Mouse (Mus musculus): ENCODE results near the gene Ccs. TPM values are rescaled to one million over a fixed set of nuclear protein-coding genes. Genes with fewer than 3 reads are reported as not detected.
"Not testable (repeated sequence)": the region's sequence is repeated elsewhere in the genome, so short reads cannot be mapped to it uniquely, and the experiment has no call there.

Ccs gene
- polyA plus RNA-seq, 1 experiment from 2014 or later, result 41.4 TPM

GRCm38 (mm10) chr19:4817182-4817835 lies 21.8 kb downstream of the Ccs start:
- no peak overlapping the region for H3K27ac ChIP-seq
- H3K4me3 ChIP-seq (replicated peaks; ENCODE audit: low read length), result no peak overlapping the region
- H3K9ac ChIP-seq, result no peak overlapping the region
- H3K27me3 ChIP-seq (ENCODE audit: control insufficient read depth, insufficient read depth, low read length), result no peaks in the 10 kb centered on the region
- H3K9me3 ChIP-seq (ENCODE audit: control insufficient read depth, low read length), result no peaks in the 10 kb centered on the region
- no peaks in the 10 kb centered on the region for H3K36me3 ChIP-seq (replicated peaks; ENCODE audit: control insufficient read depth, insufficient read depth)
- H3K4me1 ChIP-seq (replicated peaks; ENCODE audit: control insufficient read depth, insufficient read depth, low read length), result peaks cover 1% of the 10 kb centered on the region; the same call in 1 of the 2 replicates
- no peak overlapping the region for H3K4me2 ChIP-seq (replicated peaks)
- ATAC-seq (ENCODE audit: low FRiP score), result no peak
- DNase-seq (ENCODE audit: low spot score), result no peak
- 70% methylated on average over 1 of the region's 1 CpGs for WGBS

GRCm38 (mm10) chr19:4813015-4813414 lies 26.1 kb downstream of the Ccs start:
- no peak overlapping the region for H3K4me2 ChIP-seq (replicated peaks)
- DNase-seq (ENCODE audit: low spot score) (no peak), ATAC-seq (ENCODE audit: low FRiP score) (no peak)
- H3K27ac ChIP-seq, result no peak overlapping the region
- no peaks in the 10 kb centered on the region for H3K27me3 ChIP-seq (ENCODE audit: control insufficient read depth, insufficient read depth, low read length)
- no peaks in the 10 kb centered on the region for H3K36me3 ChIP-seq (replicated peaks; ENCODE audit: control insufficient read depth, insufficient read depth)
- H3K4me3 ChIP-seq (replicated peaks; ENCODE audit: low read length), result no peak overlapping the region
- H3K9me3 ChIP-seq (ENCODE audit: control insufficient read depth, low read length), result no peaks in the 10 kb centered on the region
- no peak overlapping the region for H3K9ac ChIP-seq
- 89% methylated on average over 6 of the region's 6 CpGs for WGBS
- peaks cover 26% of the 10 kb centered on the region for H3K4me1 ChIP-seq (replicated peaks; ENCODE audit: control insufficient read depth, insufficient read depth, low read length)

- Histone ChIP-seq H3K4me3 (replicated peaks; ENCODE audit: low read length) (peak overlapping the region; percentile 79), H3K4me1 (replicated peaks; ENCODE audit: control insufficient read depth, insufficient read depth, low read length) (peaks cover 28% of the 10 kb centered on the region), H3K4me2 (replicated peaks) (peak overlapping the region; percentile 93), H3K9ac (peak overlapping the region; percentile 79), H3K27ac (peak overlapping the region; percentile 91; the same call in 1 of the 2 replicates)
- not testable (repeated sequence) for H3K36me3 ChIP-seq (replicated peaks; ENCODE audit: control insufficient read depth, insufficient read depth); H3K9me3 ChIP-seq (ENCODE audit: control insufficient read depth, low read length); DNase-seq (ENCODE audit: low spot score); ATAC-seq (ENCODE audit: low FRiP score); H3K27me3 ChIP-seq (ENCODE audit: control insufficient read depth, insufficient read depth, low read length)
- 81% methylated on average over 8 of the region's 8 CpGs for WGBS
Measured at GRCm38 (mm10) chr19:4812334-4812949, 26.7 kb downstream of the Ccs start.

GRCm38 (mm10) chr19:4811909-4812242 lies 27.3 kb downstream of the Ccs start:
- 5% methylated on average over 12 of the region's 12 CpGs for WGBS
- peak overlapping the region; percentile 79 for H3K9ac ChIP-seq
- ATAC-seq (ENCODE audit: low FRiP score), result peak; percentile 46; the same call in 1 of the 2 replicates
- no peaks in the 10 kb centered on the region for H3K27me3 ChIP-seq (ENCODE audit: control insufficient read depth, insufficient read depth, low read length)
- H3K36me3 ChIP-seq (replicated peaks; ENCODE audit: control insufficient read depth, insufficient read depth), result no peaks in the 10 kb centered on the region
- H3K4me2 ChIP-seq (replicated peaks), result peak overlapping the region; percentile 93
- H3K27ac ChIP-seq, result peak overlapping the region; percentile 91
- no peak for DNase-seq (ENCODE audit: low spot score)
- peak overlapping the region; percentile 79 for H3K4me3 ChIP-seq (replicated peaks; ENCODE audit: low read length)
- H3K4me1 ChIP-seq (replicated peaks; ENCODE audit: control insufficient read depth, insufficient read depth, low read length), result peaks cover 28% of the 10 kb centered on the region
- no peaks in the 10 kb centered on the region for H3K9me3 ChIP-seq (ENCODE audit: control insufficient read depth, low read length)

- Histone ChIP-seq H3K27me3 (ENCODE audit: control insufficient read depth, insufficient read depth, low read length) (no peaks in the 10 kb centered on the region), H3K4me3 (replicated peaks; ENCODE audit: low read length) (peak within 1 kb of the TSS; percentile 79), H3K4me1 (replicated peaks; ENCODE audit: control insufficient read depth, insufficient read depth, low read length) (peaks cover 28% of the 10 kb centered on the region), H3K36me3 (replicated peaks; ENCODE audit: control insufficient read depth, insufficient read depth) (no peaks in the 10 kb centered on the region), H3K4me2 (replicated peaks) (peak within 1 kb of the TSS; percentile 93), H3K9me3 (ENCODE audit: control insufficient read depth, low read length) (no peaks in the 10 kb centered on the region), H3K27ac (peak within 1 kb of the TSS; percentile 91), H3K9ac (peak within 1 kb of the TSS; percentile 79)
- ATAC-seq (ENCODE audit: low FRiP score), result peak; percentile 98
- under 1% methylated on average over 83 of the region's 83 CpGs for WGBS
- peak; percentile 97 for DNase-seq (ENCODE audit: low spot score)
Measured at GRCm38 (mm10) chr19:4811063-4811908, 27.8 kb downstream of the Ccs start, which contains the start of the genes Gm21992 and Rbm14. Gene Gm21992, minus strand, starts transcription at chr19:4811612. Gene Rbm14, minus strand, starts transcription at chr19:4811634.

GRCm38 (mm10) chr19:4810746-4811062 lies 28.4 kb downstream of the Ccs start:
- no peaks in the 10 kb centered on the region for H3K9me3 ChIP-seq (ENCODE audit: control insufficient read depth, low read length)
- peak overlapping the region; percentile 79 for H3K4me3 ChIP-seq (replicated peaks; ENCODE audit: low read length)
- peak overlapping the region; percentile 71 for H3K9ac ChIP-seq
- no peaks in the 10 kb centered on the region for H3K36me3 ChIP-seq (replicated peaks; ENCODE audit: control insufficient read depth, insufficient read depth)
- peak overlapping the region; percentile 91 for H3K27ac ChIP-seq
- peaks cover 28% of the 10 kb centered on the region for H3K4me1 ChIP-seq (replicated peaks; ENCODE audit: control insufficient read depth, insufficient read depth, low read length)
- H3K27me3 ChIP-seq (ENCODE audit: control insufficient read depth, insufficient read depth, low read length), result no peaks in the 10 kb centered on the region
- whole genome bisulfite sequencing, result under 1% methylated on average over 17 of the region's 17 CpGs
- no peak for DNase-seq (ENCODE audit: low spot score)
- no peak for ATAC-seq (ENCODE audit: low FRiP score)
- peak overlapping the region; percentile 93 for H3K4me2 ChIP-seq (replicated peaks)

GRCm38 (mm10) chr19:4810309-4810708 lies 28.8 kb downstream of the Ccs start:
- WGBS, result under 1% methylated on average over 14 of the region's 14 CpGs
- DNase-seq (ENCODE audit: low spot score), result no peak
- Histone ChIP-seq H3K4me2 (replicated peaks) (peak overlapping the region; percentile 93), H3K27ac (peak overlapping the region; percentile 91; the same call in 1 of the 2 replicates), H3K9ac (peak overlapping the region; percentile 71), H3K4me1 (replicated peaks; ENCODE audit: control insufficient read depth, insufficient read depth, low read length) (peaks cover 28% of the 10 kb centered on the region), H3K9me3 (ENCODE audit: control insufficient read depth, low read length) (no peaks in the 10 kb centered on the region), H3K4me3 (replicated peaks; ENCODE audit: low read length) (peak overlapping the region; percentile 79), H3K27me3 (ENCODE audit: control insufficient read depth, insufficient read depth, low read length) (no peaks in the 10 kb centered on the region), H3K36me3 (replicated peaks; ENCODE audit: control insufficient read depth, insufficient read depth) (no peaks in the 10 kb centered on the region)
- no peak for ATAC-seq (ENCODE audit: low FRiP score)

- Histone ChIP-seq H3K27ac (no peak overlapping the region), H3K9ac (no peak overlapping the region), H3K4me2 (replicated peaks) (no peak overlapping the region), H3K4me1 (replicated peaks; ENCODE audit: control insufficient read depth, insufficient read depth, low read length) (peaks cover 4% of the 10 kb centered on the region), H3K4me3 (replicated peaks; ENCODE audit: low read length) (no peak overlapping the region), H3K36me3 (replicated peaks; ENCODE audit: control insufficient read depth, insufficient read depth) (peaks cover 56% of the 10 kb centered on the region), H3K27me3 (ENCODE audit: control insufficient read depth, insufficient read depth, low read length) (no peaks in the 10 kb centered on the region), H3K9me3 (ENCODE audit: control insufficient read depth, low read length) (no peaks in the 10 kb centered on the region)
- ATAC-seq (ENCODE audit: low FRiP score) (no peak), DNase-seq (ENCODE audit: low spot score) (no peak)
- 75% methylated on average over 10 of the region's 10 CpGs for WGBS
Measured at GRCm38 (mm10) chr19:4803283-4803682, 35.8 kb downstream of the Ccs start.

- 83% methylated on average over 7 of the region's 7 CpGs for WGBS
- H3K9me3 ChIP-seq (ENCODE audit: control insufficient read depth, low read length), result no peaks in the 10 kb centered on the region
- no peak overlapping the region for H3K4me3 ChIP-seq (replicated peaks; ENCODE audit: low read length)
- DNase-seq (ENCODE audit: low spot score), result no peak
- H3K9ac ChIP-seq, result no peak overlapping the region
- ATAC-seq (ENCODE audit: low FRiP score), result no peak
- H3K4me1 ChIP-seq (replicated peaks; ENCODE audit: control insufficient read depth, insufficient read depth, low read length), result no peaks in the 10 kb centered on the region
- peaks cover 62% of the 10 kb centered on the region for H3K36me3 ChIP-seq (replicated peaks; ENCODE audit: control insufficient read depth, insufficient read depth)
- no peak overlapping the region for H3K4me2 ChIP-seq (replicated peaks)
- H3K27me3 ChIP-seq (ENCODE audit: control insufficient read depth, insufficient read depth, low read length), result no peaks in the 10 kb centered on the region
- H3K27ac ChIP-seq, result no peak overlapping the region
Measured at GRCm38 (mm10) chr19:4802691-4803091, 36.4 kb downstream of the Ccs start.

Data from hindbrain, embryonic 14.5 days (tissue).